Mouse (Mus musculus) midbrain, embryonic 14.5 days (tissue): ENCODE results near the gene Tfr2. TPM values are rescaled to one million over a fixed set of nuclear protein-coding genes. Genes with fewer than 3 reads are reported as not detected.
"Not testable (repeated sequence)": the region's sequence is repeated elsewhere in the genome, so short reads cannot be mapped to it uniquely, and the experiment has no call there.

Source experiments
- ATAC-seq: fragments of 200-750 bp; cut with Nextera tagmentation; 2 replicates; pipeline ENCODE4 v1.8.0; 2017; ENCODE audit warnings: moderate number of reproducible peaks, moderate library complexity; ENCODE audit not compliant: low FRiP score, low TSS enrichment
- DNase-seq: peaks from one replicate; pipeline ENCODE4 v3.0.0-alpha.2; 2015
- H3K27ac ChIP-seq: fragments of 300-500 bp; sonication (generic); replicated peaks from 2 replicates; pipeline ENCODE4 v1.5.1; 2014; ENCODE audit warnings: mild to moderate bottlenecking, low read depth, low read length, moderate library complexity
- H3K27me3 ChIP-seq: fragments of 300-500 bp; sonication (generic); 2 replicates; pipeline ENCODE4 v1.6.1; 2014; ENCODE audit warnings: low read length, control low read depth, mixed read lengths; ENCODE audit not compliant: control insufficient read depth, insufficient read depth
- H3K36me3 ChIP-seq: fragments of 300-500 bp; sonication (generic); 2 replicates; pipeline ENCODE4 v1.6.1; 2014; ENCODE audit warnings: low read length, control low read depth; ENCODE audit not compliant: control insufficient read depth, insufficient read depth
- H3K4me1 ChIP-seq: fragments of 300-500 bp; sonication (generic); 2 replicates; pipeline ENCODE4 v1.6.1; 2014; ENCODE audit warnings: mild to moderate bottlenecking, antibody characterized with exemption, low read length, control low read depth; ENCODE audit not compliant: control insufficient read depth, insufficient read depth
- H3K4me2 ChIP-seq: fragments of 300-500 bp; sonication (generic); 2 replicates; pipeline ENCODE4 v1.6.1; 2014; ENCODE audit warnings: mild to moderate bottlenecking, low read length, moderate library complexity
- H3K4me3 ChIP-seq: fragments of 300-500 bp; sonication (generic); replicated peaks from 2 replicates; pipeline ENCODE4 v1.5.1; 2014; ENCODE audit warnings: low read depth, low read length
- H3K9ac ChIP-seq: fragments of 300-500 bp; sonication (generic); replicated peaks from 2 replicates; pipeline ENCODE4 v1.6.1; 2014; ENCODE audit warnings: mild to moderate bottlenecking, low read length, moderate library complexity
- H3K9me3 ChIP-seq: fragments of 300-500 bp; sonication (generic); 2 replicates; pipeline ENCODE4 v1.6.1; 2016; ENCODE audit warnings: low read length, control low read depth, mixed read lengths; ENCODE audit not compliant: control insufficient read depth
- WGBS: fragments of 180-500 bp; shearing (Covaris S2); extraction: QIAGEN DNeasy Blood & Tissue Kit; methylation state at CpG from one replicate; pipeline ENCODE4 v1.1.7; 2014; 5-methylcytosine and 5-hydroxymethylcytosine counted together
- polyA plus RNA-seq: library from polyadenylated mRNA; unstranded; fragments of >200 nt; fragmentation: Nextera tagmentation; extraction: Ambion mirVana; gene quantifications from 2 replicates; pipeline ENCODE4 v1.2.1, GENCODE M21; 2014

The Tfr2 gene
- polyA plus RNA-seq, 1 experiment from 2014 or later = 4.0 TPM

- no peak overlapping the region for H3K9ac ChIP-seq
- WGBS = 19% methylated on average over 12 of the region's 12 CpGs
- peaks cover 13% of the 10 kb centered on the region; the same call in 1 of the 2 replicates for H3K27me3 ChIP-seq
These were observed 41.1 kb downstream of the Tfr2 start for GRCm38 (mm10) chr5:137610548-137611244.

GRCm38 (mm10) chr5:137611245-137611602 lies 41.6 kb downstream of the Tfr2 start:
- peaks cover 19% of the 10 kb centered on the region; the same call in 1 of the 2 replicates for H3K4me1 ChIP-seq
- peaks cover 13% of the 10 kb centered on the region; the same call in 1 of the 2 replicates for H3K27me3 ChIP-seq
- no peak overlapping the region; the same call in 1 of the 2 replicates for H3K27ac ChIP-seq
- ATAC-seq (no peak), DNase-seq (no peak)
- no peaks in the 10 kb centered on the region for H3K9me3 ChIP-seq
- WGBS = 23% methylated on average over 6 of the region's 6 CpGs
- H3K4me3 ChIP-seq = no peak overlapping the region
- no peak overlapping the region for H3K9ac ChIP-seq
- no peak overlapping the region for H3K4me2 ChIP-seq
- H3K36me3 ChIP-seq = no peaks in the 10 kb centered on the region

More at GRCm38 (mm10) chr5:137610548-137611244, 41.1 kb downstream of the Tfr2 start:
- H3K27ac ChIP-seq = no peak overlapping the region; the same call in 1 of the 2 replicates
- H3K4me1 ChIP-seq = peaks cover 19% of the 10 kb centered on the region; the same call in 1 of the 2 replicates
- H3K4me2 ChIP-seq = no peak overlapping the region
- peak; percentile 12 for DNase-seq
- H3K36me3 ChIP-seq = no peaks in the 10 kb centered on the region
- H3K4me3 ChIP-seq = no peak overlapping the region
- H3K9me3 ChIP-seq = no peaks in the 10 kb centered on the region
- ATAC-seq = no peak

GRCm38 (mm10) chr5:137613076-137613475 lies 43.4 kb downstream of the Tfr2 start:
- H3K27ac ChIP-seq = no peak overlapping the region
- WGBS = 66% methylated on average over 5 of the region's 5 CpGs
- H3K36me3 ChIP-seq = no peaks in the 10 kb centered on the region
- no peak overlapping the region for H3K4me2 ChIP-seq
- H3K27me3 ChIP-seq = peaks cover 7% of the 10 kb centered on the region; the same call in 1 of the 2 replicates
- DNase-seq = no peak
- no peak overlapping the region for H3K4me3 ChIP-seq
- H3K9ac ChIP-seq = no peak overlapping the region
- no peaks in the 10 kb centered on the region for H3K9me3 ChIP-seq
- ATAC-seq = no peak
- peaks cover 16% of the 10 kb centered on the region; the same call in 1 of the 2 replicates for H3K4me1 ChIP-seq

- Histone ChIP-seq H3K27ac (no peak within 1 kb of the TSS), H3K9ac (no peak within 1 kb of the TSS), H3K4me1 (peaks cover 12% of the 10 kb centered on the region; the same call in 1 of the 2 replicates), H3K4me3 (no peak within 1 kb of the TSS), H3K9me3 (no peaks in the 10 kb centered on the region), H3K4me2 (no peak within 1 kb of the TSS), H3K36me3 (no peaks in the 10 kb centered on the region), H3K27me3 (peaks cover 6% of the 10 kb centered on the region; the same call in 1 of the 2 replicates)
- no peak for DNase-seq
- 67% methylated on average over 11 of the region's 11 CpGs for WGBS
- ATAC-seq = no peak
These were observed 43.9 kb downstream of the Tfr2 start, which contains the start of gene Pcolce for GRCm38 (mm10) chr5:137613550-137613949. Pcolce (minus strand) TSS chr5:137613784.

GRCm38 (mm10) chr5:137614921-137615320 lies 45.3 kb downstream of the Tfr2 start:
- not testable (repeated sequence) for H3K4me3 ChIP-seq

GRCm38 (mm10) chr5:137615347-137615746 lies 45.7 kb downstream of the Tfr2 start:
- H3K4me1 ChIP-seq = peaks cover 12% of the 10 kb centered on the region; the same call in 1 of the 2 replicates
- WGBS = 89% methylated on average over 7 of the region's 7 CpGs

More at GRCm38 (mm10) chr5:137614921-137615320, 45.3 kb downstream of the Tfr2 start:
- H3K9me3 ChIP-seq, H3K4me2 ChIP-seq, H3K36me3 ChIP-seq, ATAC-seq, H3K27ac ChIP-seq, H3K27me3 ChIP-seq, H3K9ac ChIP-seq, DNase-seq: not testable (repeated sequence)
- H3K4me1 ChIP-seq = peaks cover 12% of the 10 kb centered on the region; the same call in 1 of the 2 replicates
- 95% methylated on average over 2 of the region's 2 CpGs for WGBS

GRCm38 (mm10) chr5:137623937-137624530 lies 54.4 kb downstream of the Tfr2 start:
- no peaks in the 10 kb centered on the region for H3K9me3 ChIP-seq
- no peak overlapping the region for H3K9ac ChIP-seq
- DNase-seq = no peak
- H3K27ac ChIP-seq = no peak overlapping the region
- H3K36me3 ChIP-seq = no peaks in the 10 kb centered on the region
- no peaks in the 10 kb centered on the region for H3K27me3 ChIP-seq
- no peak overlapping the region for H3K4me3 ChIP-seq
- 85% methylated on average over 11 of the region's 11 CpGs for WGBS
- 0 out of 2 replicates have a peak, but pooled peaks cover 6% of the 10 kb centered on the region for H3K4me1 ChIP-seq
- no peak for ATAC-seq
- no peak overlapping the region for H3K4me2 ChIP-seq

More at GRCm38 (mm10) chr5:137615347-137615746, 45.7 kb downstream of the Tfr2 start:
- H3K4me2 ChIP-seq = no peak overlapping the region
- no peak for ATAC-seq
- DNase-seq = no peak
- no peak overlapping the region for H3K4me3 ChIP-seq
- H3K9me3 ChIP-seq = no peaks in the 10 kb centered on the region
- H3K36me3 ChIP-seq = no peaks in the 10 kb centered on the region
- no peak overlapping the region for H3K27ac ChIP-seq
- no peak overlapping the region for H3K9ac ChIP-seq
- H3K27me3 ChIP-seq = no peaks in the 10 kb centered on the region

- peak overlapping the region; percentile 94 for H3K4me3 ChIP-seq
- WGBS = 4% methylated on average over 9 of the region's 9 CpGs
- peaks cover 25% of the 10 kb centered on the region for H3K4me1 ChIP-seq
- H3K9ac ChIP-seq = peak overlapping the region; percentile 57
- no peaks in the 10 kb centered on the region for H3K9me3 ChIP-seq
- peaks cover 4% of the 10 kb centered on the region; the same call in 1 of the 2 replicates for H3K36me3 ChIP-seq
- ATAC-seq (no peak), DNase-seq (no peak)
- no peaks in the 10 kb centered on the region for H3K27me3 ChIP-seq
- peak overlapping the region; percentile 90 for H3K27ac ChIP-seq
- peak overlapping the region; percentile 75 for H3K4me2 ChIP-seq
These were observed 58.4 kb downstream of the Tfr2 start for GRCm38 (mm10) chr5:137627991-137628390.
